Mouse (Mus musculus) CD4-positive helper T cell, adult 2 months (primary cell): Measurements from ENCODE around the gene Elk3.
A peak's percentile ranks its signal among the peaks of the same experiment; 100 is the strongest.

Experiments used
- DNase-seq: peaks from one replicate; pipeline ENCODE4 v3.0.0-alpha.2; 2012; ENCODE audit warnings: low read depth, missing footprints, low spot score

The Elk3 gene

DNA sequence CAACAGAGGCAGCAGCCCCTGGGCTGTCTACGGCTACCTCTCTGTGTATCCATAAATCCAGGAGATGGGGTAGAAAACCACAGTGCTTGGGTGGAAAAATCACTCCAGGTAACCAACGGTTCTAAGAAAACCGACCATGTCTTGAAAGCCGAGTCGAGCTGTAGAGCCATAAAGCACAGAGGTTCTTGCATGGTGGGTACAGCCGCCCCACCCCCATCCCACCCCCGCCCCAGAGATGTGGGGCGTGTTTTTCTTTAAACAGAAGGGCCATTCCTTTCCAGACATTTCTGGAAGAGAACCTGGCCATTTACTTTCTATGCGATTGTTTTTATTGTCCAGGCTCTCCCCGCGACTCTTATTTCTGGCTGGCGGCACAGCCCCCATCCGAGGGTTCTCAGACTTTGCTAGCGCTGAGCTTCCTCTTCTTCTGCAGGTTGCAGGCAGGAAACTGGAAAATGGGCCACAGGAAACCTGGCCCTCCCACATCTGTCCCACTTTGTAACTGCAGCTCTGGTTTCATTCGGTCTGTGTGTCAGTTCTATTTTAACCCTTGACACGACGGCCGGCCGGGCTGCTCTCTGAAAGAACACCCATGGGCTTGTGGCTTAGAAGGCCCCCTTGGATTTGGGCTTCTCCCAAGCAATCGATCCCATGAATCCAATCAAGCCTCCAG is 16.3 kb downstream of the Elk3 start:
- no peak for DNase-seq

- DNase-seq: no peak
Measured at GRCm38 (mm10) chr10:93293621-93294020, 17.3 kb downstream of the Elk3 start.

GRCm38 (mm10) chr10:93291843-93292242 is 19.1 kb downstream of the Elk3 start:
- DNase-seq: peak; percentile 77

DNA sequence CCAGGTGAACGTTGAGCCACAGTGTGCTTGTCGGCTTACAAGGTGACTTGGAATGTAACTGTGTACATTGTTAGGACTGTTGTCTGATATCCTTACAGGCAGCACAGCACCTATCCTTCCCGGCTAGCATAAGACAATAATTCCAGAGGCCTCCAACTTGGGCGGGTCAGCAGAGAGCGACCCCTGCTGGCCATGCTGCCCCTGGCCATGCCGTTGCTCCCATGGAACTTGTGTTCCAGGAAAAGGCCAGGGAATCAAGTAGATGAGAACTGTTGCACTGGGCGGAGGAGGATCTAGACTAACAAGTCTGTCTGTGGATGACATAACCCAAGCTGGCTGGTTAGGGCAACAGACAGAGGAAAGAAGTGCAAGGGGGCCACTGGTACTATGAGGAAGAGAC is 19.6 kb downstream of the Elk3 start:
- no peak for DNase-seq

DNA sequence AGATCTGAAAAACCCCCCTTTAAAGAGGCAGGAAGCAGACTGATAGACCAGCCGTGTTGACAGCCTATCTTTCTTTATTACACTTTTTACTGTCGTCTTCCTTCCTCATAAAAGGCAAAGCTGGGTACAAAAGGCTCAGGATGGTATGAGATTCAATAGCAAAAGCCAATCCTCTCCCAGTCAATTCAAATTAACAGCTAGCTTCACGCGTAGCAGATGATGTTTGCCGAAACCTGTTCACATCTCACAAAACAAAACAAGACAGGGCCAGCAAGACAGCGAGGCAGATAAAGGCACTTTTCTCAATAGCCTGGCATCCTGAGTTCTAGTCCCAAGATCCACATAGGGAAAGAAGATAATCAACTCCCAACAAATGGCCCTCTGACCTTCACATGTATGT is 21.5 kb downstream of the Elk3 start:
- no peak for DNase-seq

DNA sequence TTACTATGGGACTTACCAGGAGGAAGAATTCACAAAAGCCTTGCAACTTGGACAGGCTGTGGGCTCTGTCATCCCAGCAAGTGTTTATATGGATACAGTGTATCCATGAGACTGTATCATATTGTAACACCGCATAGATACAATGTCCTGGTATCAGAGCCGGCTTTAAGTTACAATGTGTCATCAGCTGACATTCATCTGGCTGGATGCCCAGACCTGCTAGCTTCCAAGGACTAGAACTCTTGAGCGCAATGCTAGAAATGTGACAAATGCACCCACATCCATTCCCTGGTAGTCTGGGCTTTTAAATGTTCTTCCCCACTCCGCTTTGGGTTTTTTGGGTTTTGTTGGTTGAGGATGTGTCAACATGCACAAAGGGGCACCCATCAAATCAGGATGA is 22.6 kb downstream of the Elk3 start:
- DNase-seq: no peak

GRCm38 (mm10) chr10:93287551-93288145 is 23.3 kb downstream of the Elk3 start:
- DNase-seq: no peak

DNA sequence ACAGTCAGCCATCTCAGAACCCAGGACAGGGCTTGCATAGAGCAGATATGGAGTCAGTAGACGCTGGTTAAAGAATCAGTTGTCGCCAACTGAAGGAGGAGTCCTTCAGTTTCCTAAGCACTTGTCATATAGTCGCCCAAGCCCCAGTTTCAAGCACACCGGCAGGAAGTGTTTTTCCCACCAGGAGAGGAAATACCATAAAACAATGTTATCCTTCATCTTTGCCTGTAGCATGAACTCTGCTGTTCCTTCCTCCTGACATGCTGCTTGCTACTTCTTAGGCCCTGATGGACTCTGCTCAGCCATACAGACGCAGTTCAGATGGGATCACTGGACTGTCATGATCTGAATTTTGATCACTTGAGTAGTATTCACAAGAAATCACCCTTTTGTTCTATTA is 25.4 kb downstream of the Elk3 start:
- no peak for DNase-seq

DNA sequence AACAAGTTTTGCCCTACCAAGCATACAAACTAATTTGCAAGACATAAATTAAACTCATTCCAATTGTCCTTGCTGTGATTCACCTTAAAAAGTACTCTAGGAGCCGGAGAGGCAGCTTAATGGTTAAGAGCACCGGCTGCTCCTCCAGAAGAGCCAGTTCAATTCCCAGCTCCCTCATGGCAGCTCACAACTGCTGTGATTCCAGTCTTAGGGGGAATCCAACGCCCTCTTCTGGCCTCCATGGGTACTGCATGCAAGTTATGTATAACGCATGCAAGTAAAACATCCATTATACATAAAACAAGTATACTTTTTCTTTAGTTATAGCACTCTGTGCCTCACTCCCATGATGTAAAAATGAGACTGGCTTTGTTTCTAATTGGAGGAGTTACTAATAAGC is 27.7 kb downstream of the Elk3 start:
- peak; percentile 27 for DNase-seq

DNA sequence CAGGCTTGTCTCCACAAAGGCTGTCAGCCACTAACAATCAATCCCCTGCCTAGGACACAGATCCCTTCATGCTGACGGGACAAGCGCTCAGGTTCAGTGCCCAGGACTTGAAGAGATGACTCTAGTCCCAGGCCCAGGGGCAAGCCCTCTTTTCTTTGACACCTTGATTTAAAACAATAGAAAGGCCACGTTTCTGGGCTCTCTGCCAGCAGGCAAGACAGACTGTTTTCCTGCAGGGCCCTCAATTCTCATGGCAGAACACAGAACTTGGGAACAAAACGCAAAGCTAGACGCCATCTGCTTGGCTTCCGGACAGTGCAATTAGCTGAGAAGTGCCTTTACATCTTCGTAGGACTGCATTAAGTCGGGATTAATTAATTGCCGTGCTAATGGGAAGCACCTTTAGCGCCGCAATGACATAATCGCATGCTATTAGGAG is 28.4 kb downstream of the Elk3 start:
- no peak for DNase-seq

- DNase-seq: no peak
Measured at GRCm38 (mm10) chr10:93281092-93281491, 29.8 kb downstream of the Elk3 start.

DNA sequence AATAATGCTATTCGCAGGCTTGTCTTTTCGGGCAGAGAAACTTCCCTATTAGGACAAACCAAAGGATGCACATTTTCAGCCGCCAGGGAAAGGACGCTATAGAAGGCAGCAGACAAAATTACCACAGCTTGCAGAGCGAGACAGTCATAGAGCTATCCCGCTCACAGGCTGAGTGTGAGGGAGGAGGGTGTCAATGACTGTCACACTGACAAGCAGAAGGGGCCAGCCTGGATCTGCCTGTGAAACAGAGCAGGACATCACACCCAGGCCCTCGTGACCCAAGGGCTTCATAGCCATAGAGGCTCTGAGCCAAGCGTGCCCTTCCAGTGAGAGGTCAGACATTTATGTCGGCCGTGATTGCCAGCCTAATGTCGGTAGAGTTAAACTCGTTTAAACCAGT is 30.3 kb downstream of the Elk3 start:
- DNase-seq: no peak

DNA sequence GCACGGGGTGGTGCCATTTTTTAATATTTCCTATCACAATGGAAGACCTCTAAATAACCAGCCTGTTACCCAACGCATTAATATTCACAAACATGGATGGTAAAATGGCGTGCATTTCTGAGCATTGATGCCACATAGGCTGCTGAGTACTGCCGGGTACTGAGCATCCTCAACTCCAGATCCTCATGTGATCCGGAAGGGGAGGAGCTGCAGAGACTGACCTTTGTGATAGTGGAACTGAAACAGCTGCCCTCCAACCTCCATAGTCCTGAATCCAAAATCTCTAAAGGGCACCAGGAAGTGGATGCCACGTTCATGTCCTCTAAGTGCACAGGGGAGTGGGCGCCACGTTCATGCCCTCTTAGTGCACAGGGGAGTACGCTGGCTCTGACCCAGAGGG is 31.9 kb downstream of the Elk3 start:
- no peak for DNase-seq

- no peak for DNase-seq
Measured at GRCm38 (mm10) chr10:93278361-93278760, 32.6 kb downstream of the Elk3 start.

GRCm38 (mm10) chr10:93276857-93277256 is 34.1 kb downstream of the Elk3 start:
- DNase-seq: no peak

DNA sequence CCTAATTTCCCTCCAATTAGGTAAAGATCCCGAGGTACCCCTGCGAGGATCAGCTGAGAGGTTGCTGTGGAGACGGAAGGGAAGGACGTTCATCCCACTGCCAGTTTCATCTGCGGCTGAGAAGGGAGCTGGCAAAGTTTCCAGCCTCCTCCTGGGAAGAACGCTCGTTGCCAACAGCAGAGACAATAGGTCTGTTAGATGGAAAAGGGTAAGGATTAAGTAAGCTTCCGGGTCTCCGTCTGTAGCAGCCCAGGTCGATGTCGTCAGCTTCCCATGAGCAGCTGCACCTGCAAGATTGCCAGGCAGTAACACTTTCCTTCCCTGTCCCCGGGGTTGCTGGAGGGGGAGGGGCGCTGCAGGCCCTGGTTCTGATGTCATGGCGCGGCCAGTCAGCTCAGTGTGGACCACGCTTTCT is 34.6 kb downstream of the Elk3 start:
- DNase-seq: no peak

DNA sequence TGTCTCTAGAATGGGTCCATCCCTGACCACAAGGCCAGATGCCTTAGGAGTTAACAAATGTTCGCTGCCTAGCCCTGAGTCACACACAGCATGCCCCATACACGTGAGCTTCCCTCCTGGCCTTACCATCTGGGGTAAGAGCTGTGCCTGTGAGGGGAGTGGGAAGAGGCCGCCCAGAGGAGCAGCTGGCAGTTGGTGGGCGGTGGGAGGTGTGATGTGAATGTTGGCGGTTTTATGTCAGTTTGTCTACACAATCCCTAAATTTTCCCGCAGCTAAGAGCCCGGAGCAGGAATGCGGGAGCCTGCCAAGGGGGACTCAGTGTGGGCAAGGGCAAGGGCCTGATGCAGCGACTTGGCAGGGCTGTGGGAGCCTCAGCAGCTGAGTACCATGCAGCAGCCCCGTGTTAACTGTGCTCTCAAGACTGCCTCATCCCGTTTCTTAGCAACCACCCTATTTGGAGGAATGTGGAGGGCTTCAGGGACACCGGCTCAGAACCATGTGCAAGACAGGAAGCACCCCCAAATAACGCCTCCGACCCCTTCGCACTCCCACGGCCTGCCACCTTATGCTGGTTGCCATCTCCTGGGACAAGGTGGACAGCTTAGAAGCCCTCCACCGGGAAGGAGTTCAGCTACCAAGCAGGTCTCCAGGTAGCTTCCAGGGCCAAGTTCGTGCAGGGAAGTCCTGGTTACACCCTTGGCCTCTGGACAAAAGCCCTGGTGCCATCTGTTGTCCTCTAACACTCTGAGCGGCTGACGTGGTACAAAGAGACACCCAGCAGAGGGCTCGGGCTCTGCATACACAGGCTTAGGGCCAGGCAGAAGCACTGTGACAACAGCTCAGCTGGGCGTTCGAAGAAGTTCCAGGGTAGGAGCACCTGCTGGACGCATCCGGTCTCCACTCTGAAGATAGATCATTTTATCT is 35.5 kb downstream of the Elk3 start:
- no peak for DNase-seq

DNA sequence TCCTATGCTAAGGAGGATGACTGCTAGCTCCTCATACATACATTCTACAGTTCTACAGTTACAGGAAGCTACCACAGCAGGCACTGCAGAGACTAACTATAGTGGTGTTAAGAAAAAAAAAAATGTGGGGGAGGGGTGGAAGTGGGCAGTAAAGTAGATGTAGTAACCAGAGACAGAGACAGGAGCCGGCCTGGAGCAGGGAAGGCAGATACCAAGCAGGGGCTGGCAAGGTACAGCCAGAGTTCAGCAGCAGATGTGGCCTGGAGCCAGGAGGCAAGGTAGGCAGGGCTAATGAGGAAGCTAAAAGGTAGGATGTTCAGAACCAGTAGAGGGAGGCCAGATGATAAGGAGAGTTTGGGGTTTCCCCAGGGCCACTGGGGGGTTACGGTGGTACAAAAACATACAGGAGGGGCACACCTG is 36.6 kb downstream of the Elk3 start:
- DNase-seq: peak; percentile 68

- peak; percentile 77 for DNase-seq
Measured at GRCm38 (mm10) chr10:93272986-93273982, 37.7 kb downstream of the Elk3 start.

DNA sequence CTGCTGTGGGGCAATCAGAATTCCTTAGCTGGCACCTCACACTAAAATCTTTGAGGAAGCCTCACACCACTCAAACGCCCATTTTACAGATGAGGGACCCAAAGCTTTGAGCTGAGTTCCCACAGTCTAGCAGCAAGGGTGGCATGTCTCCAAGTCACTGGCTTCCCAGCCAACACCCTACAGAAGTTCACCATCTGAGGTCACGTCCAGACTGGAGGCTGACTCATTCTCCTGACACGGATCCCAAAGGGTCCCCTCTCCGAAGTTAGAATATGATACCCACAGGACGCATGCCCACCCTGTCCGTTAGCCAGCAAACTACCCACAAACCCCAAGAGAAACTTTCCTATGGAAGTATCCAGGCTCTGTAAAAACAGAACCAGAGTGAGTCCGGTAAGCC is 39.1 kb downstream of the Elk3 start:
- DNase-seq: no peak

DNA sequence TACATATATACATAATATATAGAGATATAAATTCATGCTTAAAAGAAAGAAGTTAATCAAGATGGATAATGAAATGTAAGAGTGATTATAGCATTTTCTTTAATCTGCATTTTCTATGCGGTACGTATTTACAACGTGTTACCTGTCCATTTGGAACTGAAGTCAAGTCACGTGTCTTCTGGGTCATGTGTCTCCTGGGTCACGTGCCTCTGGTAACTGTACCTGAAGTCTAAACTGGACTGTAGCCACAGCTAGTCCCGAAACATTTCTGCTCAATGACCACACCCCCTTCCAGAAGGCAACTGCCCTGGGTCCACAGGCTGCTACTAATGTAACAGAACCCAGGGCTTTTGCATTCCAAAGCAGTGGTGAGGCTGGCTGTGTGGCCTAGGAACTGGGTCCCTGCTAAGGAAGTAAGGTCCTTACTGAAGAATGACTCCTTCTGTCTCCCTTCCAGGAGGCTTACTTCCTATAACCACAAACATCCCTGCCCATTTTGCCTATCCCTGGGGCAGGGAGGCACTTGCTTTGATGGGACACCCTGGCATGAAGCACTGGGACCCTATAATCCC is 40.0 kb downstream of the Elk3 start:
- no peak for DNase-seq
